Mouse (Mus musculus): ENCODE measurements around the gene Kcnh1. TPM values are rescaled to one million over a fixed set of nuclear protein-coding genes. Genes with fewer than 3 reads are reported as not detected.

The Kcnh1 gene
- polyA plus RNA-seq, 1 experiment from 2014 or later = 0.38 TPM

DNA sequence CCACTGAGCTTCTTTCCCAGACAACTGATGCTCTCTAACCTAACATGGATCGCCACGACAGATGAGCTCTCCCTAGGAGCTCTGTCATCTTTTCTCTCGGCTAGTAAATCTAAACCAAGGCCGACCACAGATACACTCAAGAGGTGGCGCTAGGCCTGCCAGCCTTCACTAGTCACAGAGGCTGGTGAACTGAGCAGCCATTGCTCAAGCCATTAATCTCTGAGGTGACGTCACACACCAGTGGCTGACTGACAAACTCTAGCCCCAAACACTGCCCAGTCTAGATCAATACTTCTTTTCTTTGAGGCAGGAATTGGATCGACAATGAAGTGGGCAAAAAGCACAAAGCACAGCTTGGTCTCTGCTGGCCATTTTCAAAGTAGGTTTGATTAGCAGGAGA, 354.3 kb downstream of the Kcnh1 start:
- no peaks in the 10 kb centered on the region for H3K4me1 ChIP-seq (ENCODE audit: control insufficient read depth, insufficient read depth, low read length)
- ATAC-seq (replicated peaks; ENCODE audit: insufficient number of reproducible peaks, low FRiP score, low TSS enrichment, low read depth) = no peak
- no peak overlapping the region for H3K9ac ChIP-seq (replicated peaks; ENCODE audit: low read length)
- H3K36me3 ChIP-seq (replicated peaks; ENCODE audit: control insufficient read depth, insufficient read depth, low read depth, low read length) = no peaks in the 10 kb centered on the region
- 69% methylated on average over 7 of the region's 7 CpGs for WGBS
- no peak overlapping the region for H3K4me3 ChIP-seq (ENCODE audit: low read depth, low read length)
- DNase-seq (ENCODE audit: low spot score) = no peak
- H3K4me2 ChIP-seq (ENCODE audit: low read depth, low read length) = no peak overlapping the region
- no peaks in the 10 kb centered on the region for H3K9me3 ChIP-seq (replicated peaks; ENCODE audit: control insufficient read depth, low read length)
- no peak overlapping the region for H3K27ac ChIP-seq (replicated peaks; ENCODE audit: low read depth, low read length)
- no peaks in the 10 kb centered on the region for H3K27me3 ChIP-seq (ENCODE audit: control insufficient read depth, insufficient read depth, low read length)

DNA sequence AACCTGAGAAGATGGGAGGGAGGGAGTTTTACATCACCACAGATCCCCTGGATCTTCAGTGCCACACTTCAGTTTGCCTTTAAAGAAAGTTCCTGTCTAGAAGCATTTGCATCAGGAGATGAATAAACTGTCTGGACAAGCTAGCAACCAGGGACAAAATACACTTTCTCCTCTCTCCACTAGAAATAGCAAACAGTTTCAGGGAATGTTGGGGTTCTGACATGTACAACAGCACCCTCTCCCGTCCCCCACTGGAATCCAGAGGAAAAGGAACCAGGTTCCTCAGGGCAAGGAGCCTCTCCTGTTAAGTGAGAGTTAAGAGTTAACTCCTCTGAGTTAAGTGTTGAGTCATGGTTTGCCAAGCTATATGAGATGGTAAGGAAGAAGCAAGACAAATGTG, 356.3 kb downstream of the Kcnh1 start:
- Histone ChIP-seq H3K36me3 (replicated peaks; ENCODE audit: control insufficient read depth, insufficient read depth, low read depth, low read length) (no peaks in the 10 kb centered on the region), H3K9ac (replicated peaks; ENCODE audit: low read length) (no peak overlapping the region), H3K4me3 (ENCODE audit: low read depth, low read length) (no peak overlapping the region), H3K4me2 (ENCODE audit: low read depth, low read length) (no peak overlapping the region), H3K9me3 (replicated peaks; ENCODE audit: control insufficient read depth, low read length) (no peaks in the 10 kb centered on the region), H3K27me3 (ENCODE audit: control insufficient read depth, insufficient read depth, low read length) (no peaks in the 10 kb centered on the region), H3K27ac (replicated peaks; ENCODE audit: low read depth, low read length) (no peak overlapping the region), H3K4me1 (ENCODE audit: control insufficient read depth, insufficient read depth, low read length) (no peaks in the 10 kb centered on the region)
- 24% methylated on average over 1 of the region's 1 CpGs for WGBS
- ATAC-seq (replicated peaks; ENCODE audit: insufficient number of reproducible peaks, low FRiP score, low TSS enrichment, low read depth) (no peak), DNase-seq (ENCODE audit: low spot score) (peak; percentile 10)

DNA sequence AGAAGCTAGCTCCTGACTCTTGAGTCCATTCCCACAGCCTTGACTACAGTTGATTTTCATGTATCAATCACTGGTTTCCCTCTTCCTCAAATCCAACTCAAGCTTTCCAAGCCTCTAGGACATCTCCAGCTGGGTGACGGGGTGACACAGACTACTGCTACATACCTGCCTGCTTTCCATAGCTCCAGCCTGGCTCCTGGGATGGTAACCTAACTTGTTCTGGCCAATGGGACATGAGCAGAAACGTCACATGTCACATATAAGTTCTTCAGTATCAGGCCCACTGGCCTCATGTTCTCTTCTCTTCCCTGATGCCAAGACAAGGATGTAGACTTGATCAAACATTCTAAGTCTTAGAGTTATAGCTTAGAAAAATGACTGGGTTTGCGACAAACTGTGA, 360.0 kb downstream of the Kcnh1 start:
- H3K36me3 ChIP-seq (replicated peaks; ENCODE audit: control insufficient read depth, insufficient read depth, low read depth, low read length) = no peaks in the 10 kb centered on the region
- no peaks in the 10 kb centered on the region for H3K27me3 ChIP-seq (ENCODE audit: control insufficient read depth, insufficient read depth, low read length)
- no peaks in the 10 kb centered on the region for H3K4me1 ChIP-seq (ENCODE audit: control insufficient read depth, insufficient read depth, low read length)
- DNase-seq (ENCODE audit: low spot score) (no peak), ATAC-seq (replicated peaks; ENCODE audit: insufficient number of reproducible peaks, low FRiP score, low TSS enrichment, low read depth) (no peak)
- no peak overlapping the region for H3K9ac ChIP-seq (replicated peaks; ENCODE audit: low read length)
- H3K4me2 ChIP-seq (ENCODE audit: low read depth, low read length) = no peak overlapping the region
- no peak overlapping the region for H3K27ac ChIP-seq (replicated peaks; ENCODE audit: low read depth, low read length)
- 86% methylated on average over 3 of the region's 3 CpGs for WGBS
- no peak overlapping the region for H3K4me3 ChIP-seq (ENCODE audit: low read depth, low read length)
- H3K9me3 ChIP-seq (replicated peaks; ENCODE audit: control insufficient read depth, low read length) = no peaks in the 10 kb centered on the region

DNA sequence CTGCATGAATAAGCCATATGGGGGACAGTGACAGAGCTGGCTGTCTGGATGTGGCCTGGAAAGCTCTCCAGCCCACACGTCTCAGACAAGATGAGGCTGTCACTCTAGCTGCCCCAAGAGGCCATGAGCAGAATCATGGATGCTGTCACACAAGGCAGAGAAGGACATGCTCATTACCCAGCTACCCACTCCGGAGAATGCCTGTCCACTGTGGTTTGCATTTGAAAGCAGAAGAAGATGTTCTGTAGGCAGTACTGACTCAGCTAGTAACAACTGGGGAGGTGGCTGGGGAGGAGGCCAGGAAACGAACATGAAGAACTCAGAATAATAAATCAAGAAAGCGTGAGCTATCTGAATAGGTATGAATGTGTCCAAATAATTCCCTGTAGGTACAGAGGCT, 364.9 kb downstream of the Kcnh1 start:
- Histone ChIP-seq H3K4me1 (ENCODE audit: control insufficient read depth, insufficient read depth, low read length) (no peaks in the 10 kb centered on the region), H3K9ac (replicated peaks; ENCODE audit: low read length) (no peak overlapping the region), H3K27ac (replicated peaks; ENCODE audit: low read depth, low read length) (no peak overlapping the region), H3K4me2 (ENCODE audit: low read depth, low read length) (no peak overlapping the region), H3K36me3 (replicated peaks; ENCODE audit: control insufficient read depth, insufficient read depth, low read depth, low read length) (no peaks in the 10 kb centered on the region), H3K9me3 (replicated peaks; ENCODE audit: control insufficient read depth, low read length) (no peaks in the 10 kb centered on the region), H3K4me3 (ENCODE audit: low read depth, low read length) (no peak overlapping the region), H3K27me3 (ENCODE audit: control insufficient read depth, insufficient read depth, low read length) (no peaks in the 10 kb centered on the region)
- no peak for DNase-seq (ENCODE audit: low spot score)
- no peak for ATAC-seq (replicated peaks; ENCODE audit: insufficient number of reproducible peaks, low FRiP score, low TSS enrichment, low read depth)
- 73% methylated on average over 4 of the region's 4 CpGs for WGBS

DNA sequence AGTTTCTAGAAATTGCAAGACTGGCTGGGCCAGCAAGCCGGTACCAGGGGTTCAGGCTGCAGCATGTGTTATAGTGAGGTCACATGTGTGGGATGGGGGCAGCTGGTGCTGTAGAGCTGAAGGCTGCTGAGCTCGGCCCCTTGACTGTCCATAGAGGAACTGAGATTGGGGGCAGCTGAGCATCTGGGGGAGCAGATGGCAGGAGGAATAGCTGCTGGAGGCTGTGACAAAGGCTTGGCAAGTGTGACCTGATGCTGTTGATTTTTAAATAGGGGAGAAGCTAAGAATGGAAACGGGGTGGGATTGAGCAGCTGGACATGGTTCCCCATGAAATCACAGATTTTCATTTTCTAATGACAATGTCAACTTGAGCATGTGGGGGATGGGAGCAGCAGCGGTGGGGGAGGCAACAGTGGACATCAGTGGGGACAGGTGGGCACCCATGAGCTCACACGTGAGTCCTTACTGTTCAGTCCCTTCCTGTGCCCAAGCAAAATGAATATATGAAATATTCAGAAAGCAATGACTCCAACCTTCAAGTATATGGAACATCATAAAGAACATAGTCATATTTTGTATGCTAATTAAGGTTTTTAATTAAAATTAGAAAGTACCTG, 367.5 kb downstream of the Kcnh1 start:
- Histone ChIP-seq H3K27ac (replicated peaks; ENCODE audit: low read depth, low read length) (no peak overlapping the region), H3K9me3 (replicated peaks; ENCODE audit: control insufficient read depth, low read length) (no peaks in the 10 kb centered on the region), H3K4me1 (ENCODE audit: control insufficient read depth, insufficient read depth, low read length) (no peaks in the 10 kb centered on the region), H3K27me3 (ENCODE audit: control insufficient read depth, insufficient read depth, low read length) (no peaks in the 10 kb centered on the region), H3K4me3 (ENCODE audit: low read depth, low read length) (no peak overlapping the region), H3K36me3 (replicated peaks; ENCODE audit: control insufficient read depth, insufficient read depth, low read depth, low read length) (no peaks in the 10 kb centered on the region), H3K9ac (replicated peaks; ENCODE audit: low read length) (no peak overlapping the region), H3K4me2 (ENCODE audit: low read depth, low read length) (no peak overlapping the region)
- no peak for DNase-seq (ENCODE audit: low spot score)
- 74% methylated on average over 5 of the region's 5 CpGs for WGBS
- peak; percentile 52; the same call in 1 of the 2 replicates for ATAC-seq (replicated peaks; ENCODE audit: insufficient number of reproducible peaks, low FRiP score, low TSS enrichment, low read depth)

DNA sequence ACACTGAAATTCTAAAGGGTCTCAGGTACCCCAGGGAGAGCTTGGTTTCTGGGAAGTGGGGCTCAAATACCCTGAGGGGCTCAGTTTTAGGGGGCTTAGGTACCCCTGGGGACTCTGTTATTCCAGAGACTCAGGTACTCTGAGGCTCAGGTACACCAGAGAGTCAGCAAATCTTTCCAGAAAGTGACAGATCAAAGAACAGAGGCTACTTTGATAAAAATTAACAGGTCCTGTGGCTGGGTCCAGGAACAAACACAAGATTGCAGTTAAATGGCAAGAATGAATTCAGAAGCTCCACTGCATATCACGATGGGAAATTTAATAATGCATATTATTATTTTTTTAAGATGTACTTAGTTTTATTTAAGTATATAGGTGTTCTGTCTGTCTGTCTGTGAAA, 368.8 kb downstream of the Kcnh1 start:
- 83% methylated on average over 1 of the region's 1 CpGs for WGBS

More for the DNA sequence above, 368.8 kb downstream of the Kcnh1 start:
- Histone ChIP-seq H3K27me3 (ENCODE audit: control insufficient read depth, insufficient read depth, low read length) (no peaks in the 10 kb centered on the region), H3K36me3 (replicated peaks; ENCODE audit: control insufficient read depth, insufficient read depth, low read depth, low read length) (no peaks in the 10 kb centered on the region), H3K9ac (replicated peaks; ENCODE audit: low read length) (no peak overlapping the region), H3K4me2 (ENCODE audit: low read depth, low read length) (no peak overlapping the region), H3K4me1 (ENCODE audit: control insufficient read depth, insufficient read depth, low read length) (no peaks in the 10 kb centered on the region), H3K9me3 (replicated peaks; ENCODE audit: control insufficient read depth, low read length) (no peaks in the 10 kb centered on the region), H3K27ac (replicated peaks; ENCODE audit: low read depth, low read length) (no peak overlapping the region), H3K4me3 (ENCODE audit: low read depth, low read length) (no peak overlapping the region)
- DNase-seq (ENCODE audit: low spot score) (no peak), ATAC-seq (replicated peaks; ENCODE audit: insufficient number of reproducible peaks, low FRiP score, low TSS enrichment, low read depth) (no peak)

Other genes with a start within 250 kb of the Kcnh1 start
- gene Rd3, start 213.4 kb upstream of the Kcnh1 start, polyA plus RNA-seq (2014; fragmentation: Nextera tagmentation; extraction: Ambion mirVana) = 2.5 and 4.2 TPM in 2 replicates
- 7.6 and 7.8 TPM in 2 replicates for gene Traf5, start 98.2 kb upstream of the Kcnh1 start, polyA plus RNA-seq (2014; fragmentation: Nextera tagmentation; extraction: Ambion mirVana)
- gene Rcor3, start 52.7 kb upstream of the Kcnh1 start, polyA plus RNA-seq (2014; fragmentation: Nextera tagmentation; extraction: Ambion mirVana) = 17.3 and 18.7 TPM in 2 replicates